Mouse (Mus musculus) forebrain, embryonic 12.5 days (tissue): Measurements from ENCODE around the gene Tmem170b. TPM values are rescaled to one million over a fixed set of nuclear protein-coding genes. Genes with fewer than 3 reads are reported as not detected.
A peak's percentile ranks its signal among the peaks of the same experiment; 100 is the strongest.

ENCODE experiments used
- ATAC-seq: fragments of 200-750 bp; cut with Nextera tagmentation; 2 replicates; pipeline ENCODE4 v1.8.0; 2017; ENCODE audit warnings: moderate TSS enrichment; ENCODE audit not compliant: low FRiP score
- H3K27ac ChIP-seq: fragments of 300-500 bp; sonication (generic); 2 replicates; pipeline ENCODE4 v1.5.1; 2016; ENCODE audit warnings: mild to moderate bottlenecking
- H3K27me3 ChIP-seq: fragments of 300-500 bp; sonication (generic); 2 replicates; pipeline ENCODE4 v1.6.1; 2016; ENCODE audit warnings: mild to moderate bottlenecking
- H3K36me3 ChIP-seq: fragments of 300-500 bp; sonication (generic); replicated peaks from 2 replicates; pipeline ENCODE4 v1.6.1; 2016; ENCODE audit warnings: mild to moderate bottlenecking
- H3K4me1 ChIP-seq: fragments of 300-500 bp; sonication (generic); 2 replicates; pipeline ENCODE4 v1.6.1; 2016
- H3K4me2 ChIP-seq: fragments of 300-500 bp; sonication (generic); 2 replicates; pipeline ENCODE4 v1.6.1; 2016; ENCODE audit warnings: mild to moderate bottlenecking, moderate library complexity
- H3K4me3 ChIP-seq: fragments of 300-500 bp; sonication (generic); replicated peaks from 2 replicates; pipeline ENCODE4 v1.5.1; 2016; ENCODE audit warnings: mild to moderate bottlenecking
- H3K9ac ChIP-seq: fragments of 300-500 bp; sonication (generic); 2 replicates; pipeline ENCODE4 v1.6.1; 2016; ENCODE audit warnings: mild to moderate bottlenecking
- H3K9me3 ChIP-seq: fragments of 300-500 bp; sonication (generic); 2 replicates; pipeline ENCODE4 v1.6.1; 2016
- WGBS: fragments of 180-500 bp; shearing (Covaris S2); methylation state at CpG from one replicate; pipeline ENCODE4 v1.1.7; 2016; 5-methylcytosine and 5-hydroxymethylcytosine counted together
- polyA plus RNA-seq: library from polyadenylated mRNA; unstranded; fragments of >200 nt; fragmentation: Nextera tagmentation; extraction: Ambion mirVana; gene quantifications from 2 replicates; pipeline ENCODE4 v1.2.1, GENCODE M21; 2016

Gene Tmem170b
- polyA plus RNA-seq = 25.1 and 26.9 TPM in 2 replicates

DNA sequence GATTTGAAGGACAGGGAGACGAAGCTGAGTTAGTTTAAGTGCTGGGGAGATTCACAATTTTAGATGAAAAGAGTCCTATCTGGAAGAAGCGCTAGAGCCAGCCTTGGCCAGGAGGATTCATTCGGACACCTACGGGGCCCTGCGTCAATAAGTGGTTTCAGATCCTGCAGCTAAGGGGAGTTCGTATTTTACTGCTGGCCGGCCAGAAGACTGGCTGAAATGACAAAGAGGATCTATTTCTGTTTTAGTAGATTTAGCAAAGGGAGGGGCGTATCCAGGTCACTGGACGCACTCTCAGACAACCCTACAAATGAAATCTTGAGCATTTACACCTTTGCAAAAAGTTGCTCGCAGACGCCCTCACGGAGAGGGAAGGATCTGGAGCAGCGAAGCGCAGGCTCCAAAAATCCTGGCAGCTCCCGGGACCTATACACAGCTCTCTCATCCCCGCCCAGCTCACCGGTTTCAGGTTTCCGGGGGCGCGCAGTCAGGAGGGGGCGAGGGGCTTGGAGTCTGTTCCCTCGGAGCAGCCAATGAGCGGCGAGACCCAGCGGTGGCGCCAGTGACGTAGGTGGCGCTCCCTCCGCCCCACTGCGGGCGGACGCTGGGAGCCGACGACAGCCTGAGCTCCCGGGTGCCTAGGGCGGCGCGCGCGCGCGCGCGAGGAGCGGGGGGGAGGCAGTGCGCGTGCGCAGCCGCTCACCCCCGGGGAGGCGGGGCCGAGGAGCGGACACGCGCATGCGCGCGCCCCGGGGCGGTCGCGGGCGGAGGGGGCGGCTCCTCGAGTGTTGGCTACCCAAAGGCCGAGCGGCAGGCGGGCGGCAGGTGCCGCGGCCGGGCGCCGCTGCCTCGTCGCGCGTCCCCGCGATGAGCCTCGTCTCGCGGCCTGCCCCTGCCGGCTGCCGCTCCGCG is at the start of gene Tmem170b:
Tmem170b (plus strand) TSS at position 809 of the 912 bp plus-strand sequence.
- peak within 1 kb of the TSS; percentile 95 for H3K4me3 ChIP-seq
- peak within 1 kb of the TSS; percentile 92 for H3K27ac ChIP-seq
- no peaks in the 10 kb centered on the region for H3K36me3 ChIP-seq
- H3K4me2 ChIP-seq = peak within 1 kb of the TSS; percentile 69
- H3K27me3 ChIP-seq = no peaks in the 10 kb centered on the region
- peaks cover 28% of the 10 kb centered on the region for H3K4me1 ChIP-seq
- H3K9ac ChIP-seq = peak within 1 kb of the TSS; percentile 99
- ATAC-seq = peak; percentile 98
- under 1% methylated on average over 65 of the region's 87 CpGs for WGBS
- H3K9me3 ChIP-seq = no peaks in the 10 kb centered on the region

GRCm38 (mm10) chr13:41561024-41561423 is 44.7 kb upstream of the Tmem170b start:
- no peak overlapping the region for H3K4me3 ChIP-seq
- no peak overlapping the region for H3K27ac ChIP-seq
- no peaks in the 10 kb centered on the region for H3K9me3 ChIP-seq
- WGBS = 86% methylated on average over 4 of the region's 4 CpGs
- no peak overlapping the region for H3K9ac ChIP-seq
- no peak for ATAC-seq
- H3K4me1 ChIP-seq = peaks cover 4% of the 10 kb centered on the region; the same call in 1 of the 2 replicates
- no peaks in the 10 kb centered on the region for H3K36me3 ChIP-seq
- no peak overlapping the region for H3K4me2 ChIP-seq
- no peaks in the 10 kb centered on the region for H3K27me3 ChIP-seq

GRCm38 (mm10) chr13:41568421-41568820 is 37.3 kb upstream of the Tmem170b start:
- Histone ChIP-seq H3K4me3 (no peak overlapping the region), H3K4me2 (no peak overlapping the region), H3K9ac (no peak overlapping the region), H3K36me3 (no peaks in the 10 kb centered on the region), H3K9me3 (no peaks in the 10 kb centered on the region), H3K27ac (no peak overlapping the region), H3K27me3 (peaks cover 10% of the 10 kb centered on the region; the same call in 1 of the 2 replicates), H3K4me1 (peaks cover 12% of the 10 kb centered on the region)
- 83% methylated on average over 3 of the region's 3 CpGs for WGBS
- ATAC-seq = no peak

- no peak overlapping the region for H3K27ac ChIP-seq
- H3K36me3 ChIP-seq = no peaks in the 10 kb centered on the region
- 90% methylated on average over 8 of the region's 8 CpGs for WGBS
- H3K27me3 ChIP-seq = peaks cover 10% of the 10 kb centered on the region; the same call in 1 of the 2 replicates
- no peaks in the 10 kb centered on the region for H3K9me3 ChIP-seq
- no peak overlapping the region for H3K4me3 ChIP-seq
- peaks cover 12% of the 10 kb centered on the region for H3K4me1 ChIP-seq
- ATAC-seq = no peak
- no peak overlapping the region for H3K4me2 ChIP-seq
- no peak overlapping the region for H3K9ac ChIP-seq
Measured at GRCm38 (mm10) chr13:41568926-41569325, 36.8 kb upstream of the Tmem170b start.

- Histone ChIP-seq H3K9ac (no peak overlapping the region), H3K9me3 (no peaks in the 10 kb centered on the region), H3K36me3 (no peaks in the 10 kb centered on the region), H3K4me2 (no peak overlapping the region), H3K27me3 (peaks cover 10% of the 10 kb centered on the region; the same call in 1 of the 2 replicates), H3K4me3 (no peak overlapping the region), H3K4me1 (peaks cover 10% of the 10 kb centered on the region), H3K27ac (no peak overlapping the region)
- WGBS = 87% methylated on average over 3 of the region's 3 CpGs
- ATAC-seq = no peak
Measured at GRCm38 (mm10) chr13:41569776-41570175, 35.9 kb upstream of the Tmem170b start.

GRCm38 (mm10) chr13:41571368-41572350 is 34.0 kb upstream of the Tmem170b start:
- peaks cover 7% of the 10 kb centered on the region for H3K4me1 ChIP-seq
- H3K27ac ChIP-seq = 0 out of 2 replicates have a peak overlapping the region, but pooled peaks have one; percentile 21
- WGBS = 12% methylated on average over 13 of the region's 13 CpGs
- H3K9ac ChIP-seq = no peak overlapping the region
- no peak overlapping the region for H3K4me3 ChIP-seq
- peak overlapping the region; percentile 44 for H3K4me2 ChIP-seq
- peak; percentile 81 for ATAC-seq
- peaks cover 10% of the 10 kb centered on the region; the same call in 1 of the 2 replicates for H3K27me3 ChIP-seq
- no peaks in the 10 kb centered on the region for H3K9me3 ChIP-seq
- H3K36me3 ChIP-seq = no peaks in the 10 kb centered on the region

GRCm38 (mm10) chr13:41572351-41572735 is 33.4 kb upstream of the Tmem170b start:
- ATAC-seq = peak; percentile 72
- 49% methylated on average over 4 of the region's 4 CpGs for WGBS

DNA sequence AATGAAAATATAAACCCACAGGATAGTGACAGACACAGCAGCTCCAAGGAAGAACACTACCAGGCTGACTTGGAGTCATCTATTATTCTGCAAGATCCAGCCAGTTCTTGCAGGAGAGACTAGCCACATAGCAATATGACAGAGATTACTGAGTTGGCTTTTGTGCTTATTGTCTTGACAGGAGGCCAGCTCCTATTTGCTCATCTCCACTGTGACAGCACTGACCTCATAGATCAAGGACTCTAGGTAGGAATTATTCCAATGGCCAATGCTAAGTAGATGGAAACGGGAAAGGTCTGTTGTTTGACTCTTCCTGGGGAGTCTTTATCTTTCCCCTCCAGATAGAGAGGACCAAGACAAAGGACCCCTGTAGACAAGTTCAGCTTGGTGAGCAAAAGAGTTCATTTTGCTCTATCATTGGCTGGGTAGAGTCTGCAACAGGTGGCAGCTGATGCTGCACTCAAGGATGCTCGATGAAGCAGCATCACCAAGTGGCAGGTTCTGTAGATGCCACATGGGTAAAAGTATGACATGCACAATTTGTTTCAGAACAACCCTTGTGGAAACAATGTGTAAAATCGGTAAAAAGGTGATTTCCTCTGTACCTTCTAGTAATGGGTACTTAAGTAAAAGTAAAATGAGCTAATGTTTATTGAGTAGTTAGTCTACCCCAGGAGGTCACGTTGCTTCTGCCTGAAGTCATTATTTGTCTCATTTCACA is 32.4 kb upstream of the Tmem170b start:
- WGBS = 48% methylated on average over 4 of the region's 4 CpGs
- no peak for ATAC-seq
- Histone ChIP-seq H3K9ac (no peak overlapping the region), H3K4me2 (no peak overlapping the region), H3K4me1 (peaks cover 7% of the 10 kb centered on the region), H3K4me3 (no peak overlapping the region), H3K9me3 (no peaks in the 10 kb centered on the region), H3K27ac (no peak overlapping the region), H3K27me3 (peaks cover 10% of the 10 kb centered on the region; the same call in 1 of the 2 replicates), H3K36me3 (no peaks in the 10 kb centered on the region)

More at GRCm38 (mm10) chr13:41572351-41572735, 33.4 kb upstream of the Tmem170b start:
- Histone ChIP-seq H3K4me3 (no peak overlapping the region), H3K9ac (no peak overlapping the region), H3K9me3 (no peaks in the 10 kb centered on the region), H3K27ac (no peak overlapping the region), H3K36me3 (no peaks in the 10 kb centered on the region), H3K4me1 (peaks cover 7% of the 10 kb centered on the region), H3K4me2 (no peak overlapping the region), H3K27me3 (peaks cover 10% of the 10 kb centered on the region; the same call in 1 of the 2 replicates)

DNA sequence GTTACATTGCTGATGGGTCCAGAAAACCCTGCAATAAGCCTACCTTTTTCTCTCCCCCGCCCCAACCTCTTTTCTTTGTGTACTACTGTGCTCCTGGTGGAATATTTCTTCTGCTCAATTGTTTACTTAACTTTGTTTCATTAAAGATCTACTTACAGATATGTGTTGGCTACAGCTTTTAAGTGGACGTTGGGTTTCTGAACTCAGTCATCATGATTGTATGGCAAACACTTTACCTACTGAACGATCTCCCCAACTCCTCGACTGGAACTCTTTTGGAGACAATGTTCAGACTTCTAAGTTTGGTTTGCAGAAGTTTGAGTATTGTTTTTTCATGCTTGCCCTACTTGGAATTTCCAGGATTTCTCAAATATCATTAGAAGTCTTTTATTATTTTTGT is 24.6 kb upstream of the Tmem170b start:
- Histone ChIP-seq H3K4me1 (no peaks in the 10 kb centered on the region), H3K4me3 (no peak overlapping the region), H3K36me3 (no peaks in the 10 kb centered on the region), H3K27me3 (no peaks in the 10 kb centered on the region), H3K9ac (no peak overlapping the region), H3K9me3 (no peaks in the 10 kb centered on the region), H3K27ac (no peak overlapping the region), H3K4me2 (no peak overlapping the region)
- ATAC-seq = no peak
- WGBS = 85% methylated on average over 4 of the region's 4 CpGs

GRCm38 (mm10) chr13:41583666-41584357 is 21.9 kb upstream of the Tmem170b start:
- H3K9me3 ChIP-seq = no peaks in the 10 kb centered on the region
- no peak overlapping the region for H3K4me3 ChIP-seq
- no peaks in the 10 kb centered on the region for H3K36me3 ChIP-seq
- WGBS = 87% methylated on average over 7 of the region's 7 CpGs
- no peaks in the 10 kb centered on the region for H3K27me3 ChIP-seq
- no peak overlapping the region for H3K4me2 ChIP-seq
- no peak overlapping the region for H3K9ac ChIP-seq
- ATAC-seq = no peak
- H3K27ac ChIP-seq = no peak overlapping the region
- H3K4me1 ChIP-seq = no peaks in the 10 kb centered on the region

- Histone ChIP-seq H3K4me2 (no peak overlapping the region), H3K4me1 (no peaks in the 10 kb centered on the region), H3K36me3 (no peaks in the 10 kb centered on the region), H3K9me3 (no peaks in the 10 kb centered on the region), H3K27ac (no peak overlapping the region), H3K9ac (no peak overlapping the region), H3K27me3 (no peaks in the 10 kb centered on the region), H3K4me3 (no peak overlapping the region)
- ATAC-seq = no peak
- 88% methylated on average over 3 of the region's 3 CpGs for WGBS
Measured at GRCm38 (mm10) chr13:41584358-41584680, 21.4 kb upstream of the Tmem170b start.
